Mouse (Mus musculus) thymus, postnatal 25 days (tissue): ENCODE results near the gene Spata13.

Experiments used
- DNase-seq: peaks from one replicate; pipeline ENCODE4 v3.0.0; 2022

Spata13 gene

GRCm38 (mm10) chr14:60682361-60683023 lies 48.7 kb downstream of the Spata13 start:
- DNase-seq: no peak

- DNase-seq: no peak
These were observed 50.2 kb downstream of the Spata13 start for GRCm38 (mm10) chr14:60683989-60684388.

- DNase-seq: no peak
These were observed 52.9 kb downstream of the Spata13 start for GRCm38 (mm10) chr14:60686733-60687132.

GRCm38 (mm10) chr14:60687241-60687640 lies 53.4 kb downstream of the Spata13 start:
- DNase-seq: no peak

- DNase-seq: peak; percentile 67
These were observed 54.9 kb downstream of the Spata13 start for GRCm38 (mm10) chr14:60688509-60689205.

GRCm38 (mm10) chr14:60689768-60690167 lies 56.0 kb downstream of the Spata13 start:
- no peak for DNase-seq

GRCm38 (mm10) chr14:60690631-60691030 lies 56.8 kb downstream of the Spata13 start:
- no peak for DNase-seq

- DNase-seq: no peak
These were observed 59.3 kb downstream of the Spata13 start for GRCm38 (mm10) chr14:60693122-60693536.

GRCm38 (mm10) chr14:60693666-60694065 lies 59.9 kb downstream of the Spata13 start:
- DNase-seq: no peak

GRCm38 (mm10) chr14:60694215-60694997 lies 60.6 kb downstream of the Spata13 start:
- DNase-seq: peak; percentile 74

- DNase-seq: no peak
These were observed 63.5 kb downstream of the Spata13 start for GRCm38 (mm10) chr14:60697351-60697750.

- no peak for DNase-seq
These were observed 65.2 kb downstream of the Spata13 start for GRCm38 (mm10) chr14:60698980-60699379.

GRCm38 (mm10) chr14:60702377-60703140 lies 68.8 kb downstream of the Spata13 start:
- DNase-seq: no peak

GRCm38 (mm10) chr14:60704510-60704909 lies 70.7 kb downstream of the Spata13 start:
- DNase-seq: no peak

- DNase-seq: peak; percentile 75
These were observed 71.2 kb downstream of the Spata13 start for GRCm38 (mm10) chr14:60704961-60705360.

GRCm38 (mm10) chr14:60709192-60709591 lies 75.4 kb downstream of the Spata13 start:
- peak; percentile 86 for DNase-seq

- peak; percentile 54 for DNase-seq
These were observed 75.9 kb downstream of the Spata13 start for GRCm38 (mm10) chr14:60709749-60710148.

GRCm38 (mm10) chr14:60711161-60711560 lies 77.4 kb downstream of the Spata13 start:
- DNase-seq: no peak

- DNase-seq: peak; percentile 52
These were observed 77.9 kb downstream of the Spata13 start for GRCm38 (mm10) chr14:60711590-60712288.

GRCm38 (mm10) chr14:60712289-60712830 lies 78.6 kb downstream of the Spata13 start:
- no peak for DNase-seq

- no peak for DNase-seq
These were observed 81.9 kb downstream of the Spata13 start for GRCm38 (mm10) chr14:60715686-60716085.

GRCm38 (mm10) chr14:60721304-60721703 lies 87.5 kb downstream of the Spata13 start:
- peak; percentile 41 for DNase-seq
